Mouse (Mus musculus): Measurements from ENCODE around the gene Hmx3.

The Hmx3 gene

GRCm38 (mm10) chr7:131542115-131542871 is at the start of gene Hmx3:
Hmx3 (plus strand) TSS chr7:131542867.
- no peak for DNase-seq (ENCODE audit: low read depth)

- DNase-seq (ENCODE audit: low read depth), result no peak
Observed at GRCm38 (mm10) chr7:131503739-131504138, 38.9 kb upstream of the Hmx3 start.

- DNase-seq (ENCODE audit: low read depth), result peak; percentile 55
Observed at GRCm38 (mm10) chr7:131539979-131540378, 2.7 kb upstream of the Hmx3 start.

- no peak for DNase-seq (ENCODE audit: low read depth)
Observed at GRCm38 (mm10) chr7:131541184-131542114, 1.2 kb upstream of the Hmx3 start.

- no peak for DNase-seq (ENCODE audit: low read depth)
Observed at GRCm38 (mm10) chr7:131542872-131543622, 380 bp downstream of the Hmx3 start.

- no peak for DNase-seq (ENCODE audit: low read depth)
Observed at GRCm38 (mm10) chr7:131543623-131544481, 1.2 kb downstream of the Hmx3 start.

GRCm38 (mm10) chr7:131544871-131545270 is 2.2 kb downstream of the Hmx3 start:
- DNase-seq (ENCODE audit: low read depth), result no peak

- DNase-seq (ENCODE audit: low read depth), result no peak
Observed at GRCm38 (mm10) chr7:131545701-131546385, 3.2 kb downstream of the Hmx3 start.

GRCm38 (mm10) chr7:131546423-131546822 is 3.8 kb downstream of the Hmx3 start:
- no peak for DNase-seq (ENCODE audit: low read depth)

- DNase-seq (ENCODE audit: low read depth), result no peak
Observed at GRCm38 (mm10) chr7:131547481-131547880, 4.8 kb downstream of the Hmx3 start.

GRCm38 (mm10) chr7:131548473-131548872 is 5.8 kb downstream of the Hmx3 start, which contains the start of gene Hmx2:
Hmx2 (plus strand) TSS chr7:131548773.
- DNase-seq (ENCODE audit: low read depth), result no peak

- DNase-seq (ENCODE audit: low read depth), result no peak
Observed at GRCm38 (mm10) chr7:131551471-131551870, 8.8 kb downstream of the Hmx3 start.

- DNase-seq (ENCODE audit: low read depth), result no peak
Observed at GRCm38 (mm10) chr7:131551931-131552741, 9.5 kb downstream of the Hmx3 start.

- DNase-seq (ENCODE audit: low read depth), result no peak
Observed at GRCm38 (mm10) chr7:131552781-131553180, 10.1 kb downstream of the Hmx3 start.

GRCm38 (mm10) chr7:131553771-131554175 is 11.1 kb downstream of the Hmx3 start:
- no peak for DNase-seq (ENCODE audit: low read depth)

- no peak for DNase-seq (ENCODE audit: low read depth)
Observed at GRCm38 (mm10) chr7:131554341-131555180, 11.9 kb downstream of the Hmx3 start.

GRCm38 (mm10) chr7:131555301-131556081 is 12.8 kb downstream of the Hmx3 start:
- no peak for DNase-seq (ENCODE audit: low read depth)

GRCm38 (mm10) chr7:131556116-131556515 is 13.4 kb downstream of the Hmx3 start:
- no peak for DNase-seq (ENCODE audit: low read depth)
